Mouse (Mus musculus): ENCODE measurements around the gene Dusp3. TPM values are rescaled to one million over a fixed set of nuclear protein-coding genes. Genes with fewer than 3 reads are reported as not detected.

The Dusp3 gene
- total and polyA plus RNA-seq, 3 experiments: 18.4 to 35.5 (median 29.8) TPM

- TF ChIP-seq RCOR1 (IDR thresholded peaks at IDR 0.05; ENCODE audit: low read depth, low read length): peak; percentile 67; the same call in 1 of the 2 replicates
- TF ChIP-seq ETS1 (IDR thresholded peaks at IDR 0.05; ENCODE audit: low read depth, low read length): peak; percentile 100
- TF ChIP-seq RAD21 (IDR thresholded peaks at IDR 0.05; ENCODE audit: low read depth, low read length): no peak
- TF ChIP-seq MYB (IDR thresholded peaks at IDR 0.05; ENCODE audit: low read depth, low read length): no peak
- TF ChIP-seq TCF12 (IDR thresholded peaks at IDR 0.05; ENCODE audit: low read depth, low read length): peak; percentile 88
- peak; percentile 83 for TF ChIP-seq MXI1 (IDR thresholded peaks at IDR 0.05; ENCODE audit: low read depth, low read length)
- peak; percentile 54 for TF ChIP-seq HCFC1 (IDR thresholded peaks at IDR 0.05; ENCODE audit: low read depth, low read length)
- peak; percentile 62 for TF ChIP-seq ZNF384 (IDR thresholded peaks at IDR 0.05; ENCODE audit: low read depth, low read length)
- TF ChIP-seq MAZ (IDR thresholded peaks at IDR 0.05; ENCODE audit: low read depth, low read length): peak; percentile 33; the same call in 1 of the 2 replicates
- TF ChIP-seq MYC (IDR thresholded peaks at IDR 0.05; ENCODE audit: low read depth, low read length): peak; percentile 51; the same call in 1 of the 2 replicates
- TF ChIP-seq E2F4 (IDR thresholded peaks at IDR 0.05; ENCODE audit: borderline replicate concordance, low read depth, low read length): no peak
- TF ChIP-seq TBP (IDR thresholded peaks at IDR 0.05; ENCODE audit: low read depth, low read length): no peak
- TF ChIP-seq NRF1 (IDR thresholded peaks at IDR 0.05; ENCODE audit: insufficient read depth, low read depth, low read length, poor library complexity, severe bottlenecking): no peak
- TF ChIP-seq MEF2A (IDR thresholded peaks at IDR 0.05; ENCODE audit: extremely low read depth, insufficient replicate concordance, low read depth, low read length, poor library complexity, severe bottlenecking): peak; percentile 98
- TF ChIP-seq SIN3A (IDR thresholded peaks at IDR 0.05; ENCODE audit: low read length): peak; percentile 94
- TF ChIP-seq GABPA (IDR thresholded peaks at IDR 0.05; ENCODE audit: low read depth, low read length): no peak
Observed at GRCm38 (mm10) chr11:101984054-101985025, 2.5 kb downstream of the Dusp3 start, which contains the start of gene Cfap97d1 (continued).

DNA sequence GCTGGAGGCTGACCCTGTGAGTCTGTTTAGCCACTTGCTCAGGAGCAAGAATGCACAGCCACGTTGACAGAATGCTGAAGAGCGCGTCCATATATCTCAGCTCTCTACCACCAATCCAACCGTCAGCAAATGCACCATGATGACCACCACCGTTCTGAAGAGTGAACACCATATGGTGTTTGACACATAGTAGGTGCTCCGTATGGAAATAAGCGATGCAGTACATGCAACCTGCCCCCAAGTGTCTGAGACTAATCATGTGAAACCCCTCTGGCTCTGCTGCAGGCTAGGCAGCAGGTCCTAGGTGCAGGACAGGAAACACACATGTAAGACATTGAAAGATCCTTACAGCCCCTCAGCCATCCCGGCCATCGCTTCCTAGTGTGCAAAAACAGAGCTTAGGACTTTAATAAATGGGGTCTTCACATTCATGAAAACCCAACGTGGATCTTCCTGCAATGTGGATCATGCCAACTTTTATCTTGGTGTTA is 3.3 kb downstream of the Dusp3 start:
- TF ChIP-seq E2F4 (IDR thresholded peaks at IDR 0.05; ENCODE audit: borderline replicate concordance, low read depth, low read length) (no peak), ZKSCAN1 (IDR thresholded peaks at IDR 0.05; ENCODE audit: low read depth, low read length) (peak; percentile 83), USF1 (IDR thresholded peaks at IDR 0.05; ENCODE audit: low read depth, low read length) (no peak)
- peaks cover 2% of the 10 kb centered on the region for H3K79me2 ChIP-seq (ENCODE audit: control insufficient read depth, insufficient read depth, low read length, poor library complexity)
- no peaks in the 10 kb centered on the region for H3K27me3 ChIP-seq (ENCODE audit: control insufficient read depth in 1 of 2, insufficient read depth in 2 of 2, low read length in 2 of 2)
- H3K36me3 ChIP-seq (ENCODE audit: control insufficient read depth in 1 of 2, insufficient read depth in 2 of 2, low read length in 2 of 2): peaks cover 0 to 5% of the 10 kb centered on the region in 2 experiments; a peak in 3 of 4 replicates
- no peaks in the 10 kb centered on the region for H3K9me3 ChIP-seq (replicated peaks; ENCODE audit: insufficient read depth, low read length)
- peak overlapping the region; percentile 65 for H3K27ac ChIP-seq (ENCODE audit: control insufficient read depth, low read depth, low read length)
- DNase-seq (ENCODE audit: low read depth, low spot score): peak; percentile 17
- H3K4me3 ChIP-seq (ENCODE audit: control insufficient read depth in 1 of 2, insufficient read depth in 1 of 2, low read depth in 2 of 2, low read length in 2 of 2): no peak overlapping the region
- H3K4me1 ChIP-seq (ENCODE audit: control insufficient read depth in 1 of 2, insufficient read depth in 2 of 2, low read length in 2 of 2): peaks cover 0 to 13% of the 10 kb centered on the region in 2 experiments; a peak in 2 of 4 replicates
- no peak overlapping the region for H3K9ac ChIP-seq (ENCODE audit: control insufficient read depth, low read depth, low read length, poor library complexity, severe bottlenecking)

All from MEL (cell line).